In the genomic region with DNA sequence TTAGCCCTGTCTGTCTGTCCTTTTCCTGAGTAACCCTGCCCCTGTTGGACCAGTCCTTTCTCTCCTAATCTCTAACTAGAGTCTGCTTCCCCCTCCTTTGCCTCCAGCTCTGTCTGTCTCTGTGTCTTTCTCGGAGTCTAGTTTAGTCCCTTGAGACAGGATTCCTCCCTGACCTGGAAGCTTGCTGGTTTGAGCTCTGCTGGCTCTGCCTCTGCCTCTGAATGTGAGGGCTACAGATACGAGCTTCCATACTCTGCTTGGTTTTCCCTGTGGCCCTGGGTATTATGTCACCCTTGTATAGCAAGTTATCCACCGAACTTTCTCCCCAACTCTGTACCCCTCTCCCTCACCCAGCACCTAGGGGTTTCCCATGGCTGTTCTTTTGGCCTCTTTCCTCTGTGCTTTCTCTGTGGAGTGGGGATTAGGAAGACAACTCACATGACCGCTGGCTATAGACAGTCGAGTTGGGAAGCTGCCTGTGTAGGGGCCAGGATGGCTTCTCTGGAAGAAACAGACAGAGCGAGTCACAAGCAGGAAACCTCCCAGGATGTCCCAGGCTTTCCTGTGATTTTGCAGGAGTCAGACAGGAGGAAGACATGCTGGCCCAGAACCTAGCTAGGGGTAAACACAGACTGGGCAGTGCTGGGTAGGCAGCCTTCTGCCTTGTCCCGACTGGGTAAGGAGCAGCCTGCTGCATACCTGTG, we compare ENCODE assay signal across 12 mouse cellular contexts. TPM values are rescaled to one million over a fixed set of nuclear protein-coding genes. Genes with fewer than 3 reads are reported as not detected.
DNase-seq lines count a peak whose midpoint lies in the region; ATAC-seq lines count a peak whose summit lies in the region.
"Had no signal": no experiment of that assay in that cellular context is flagged by ENCODE, and none has a peak within 500 bp of the region (broad histone marks: within the 10 kb centered on the region; RNA-seq: fewer than 3 reads in every experiment).

No protein-coding gene starts in this region.

- H3K4me1 ChIP-seq in hindbrain, embryonic 10.5 days (replicated peaks): peaks cover 47% of the 10 kb centered on the region
- H3K4me1 ChIP-seq in hindbrain, embryonic 14.5 days (replicated peaks; ENCODE audit: control insufficient read depth, insufficient read depth, low read length): peaks cover 18% of the 10 kb centered on the region

- intact Hi-C loops in heart, postnatal 25 days (cut with DNase I): no loop called here

- H3K27ac ChIP-seq in hindbrain, embryonic 10.5 days: no peak overlapping the region; the same call in 1 of the 2 replicates
- no peak overlapping the region for H3K27ac ChIP-seq in hindbrain, embryonic 14.5 days
- H3K27ac ChIP-seq: embryonic facial prominence, embryonic 12.5 days; hindbrain, embryonic 13.5 days; macrophage had no signal

- H3K36me3 ChIP-seq in hindbrain, embryonic 10.5 days: no peaks in the 10 kb centered on the region
- no peaks in the 10 kb centered on the region for H3K36me3 ChIP-seq in hindbrain, embryonic 14.5 days (replicated peaks; ENCODE audit: control insufficient read depth, insufficient read depth)
- H3K36me3 ChIP-seq: embryonic facial prominence, embryonic 12.5 days; hindbrain, embryonic 13.5 days had no signal

- WGBS in hindbrain, embryonic 10.5 days: 69% methylated on average over 7 of the region's 7 CpGs
- 72% methylated on average over 7 of the region's 7 CpGs for WGBS in hindbrain, embryonic 14.5 days

- H3K9ac ChIP-seq in hindbrain, embryonic 14.5 days: no peak overlapping the region
- H3K9ac ChIP-seq: embryonic facial prominence, embryonic 12.5 days; hindbrain, embryonic 13.5 days had no signal

- ATAC-seq in hindbrain, embryonic 14.5 days (ENCODE audit: low FRiP score): no peak

- no peaks in the 10 kb centered on the region for H3K9me3 ChIP-seq in hindbrain, embryonic 10.5 days
- no peaks in the 10 kb centered on the region for H3K9me3 ChIP-seq in hindbrain, embryonic 14.5 days (ENCODE audit: control insufficient read depth, low read length)
- H3K9me3 ChIP-seq: embryonic facial prominence, embryonic 12.5 days; hindbrain, embryonic 13.5 days had no signal

- DNase-seq in heart, adult 18-20 months: peak; percentile 33 to 40
- DNase-seq in heart, postnatal 25 days (ENCODE audit: low spot score): no peak
- peak; percentile 43 for DNase-seq in thymus, postnatal 4 days
- no peak for DNase-seq in thymus, postnatal 14 days
- peak; percentile 28 to 58 for DNase-seq in lung, adult 18-20 months
- DNase-seq in right cerebral cortex, postnatal 25 days: no peak
- DNase-seq in hindbrain, embryonic 10.5 days (ENCODE audit: low spot score): no peak
- DNase-seq in hindbrain, embryonic 14.5 days (ENCODE audit: low spot score): no peak

- H3K4me2 ChIP-seq in hindbrain, embryonic 14.5 days (replicated peaks): no peak overlapping the region
- H3K4me2 ChIP-seq: embryonic facial prominence, embryonic 12.5 days; hindbrain, embryonic 13.5 days had no signal

- H3K27me3 ChIP-seq in hindbrain, embryonic 10.5 days (ENCODE audit: insufficient read depth, poor library complexity, severe bottlenecking): no peaks in the 10 kb centered on the region
- no peaks in the 10 kb centered on the region for H3K27me3 ChIP-seq in hindbrain, embryonic 14.5 days (ENCODE audit: control insufficient read depth, insufficient read depth, low read length)
- H3K27me3 ChIP-seq: embryonic facial prominence, embryonic 12.5 days had no signal

- H3K4me3 ChIP-seq in hindbrain, embryonic 10.5 days: no peak overlapping the region
- no peak overlapping the region for H3K4me3 ChIP-seq in hindbrain, embryonic 14.5 days (replicated peaks; ENCODE audit: low read length)
- H3K4me3 ChIP-seq: embryonic facial prominence, embryonic 12.5 days; hindbrain, embryonic 13.5 days had no signal

RNA-seq across cellular contexts. Expression of gene Tapbpl, which starts 2.3 kb away (rescaled TPM):
- 1 to 10 TPM; 5.7 to 6.1 TPM for total RNA-seq in heart, adult 18-20 months (2021)
- 1 to 10 TPM; 4.1 to 5.0 TPM for total RNA-seq in heart, postnatal 25 days (2021)
- polyA plus RNA-seq in hindbrain, embryonic 10.5 days (2016; fragmentation: Nextera tagmentation; extraction: Ambion mirVana): 1.9 TPM in 2 replicates
- 4.7 and 5.3 TPM in 2 replicates for polyA plus RNA-seq in hindbrain, embryonic 14.5 days (2014; fragmentation: Nextera tagmentation; extraction: Ambion mirVana)

RNA-seq across cellular contexts. Expression of gene Cd27, which starts 2.8 kb away (rescaled TPM):
- 1 to 10 TPM in 1 of 2 experiments, not detected in 1; 1.7 TPM for total RNA-seq in heart, adult 18-20 months (2021)
- total RNA-seq in heart, postnatal 25 days (2021): under 1 TPM; 0.16 to 0.36 TPM
- polyA plus RNA-seq in hindbrain, embryonic 10.5 days (2016; fragmentation: Nextera tagmentation; extraction: Ambion mirVana): 1.2 TPM in 2 replicates
- 0.86 and 1.2 TPM in 2 replicates for polyA plus RNA-seq in hindbrain, embryonic 14.5 days (2014; fragmentation: Nextera tagmentation; extraction: Ambion mirVana)
- total RNA-seq: layer of hippocampus, postnatal 10 days had no signal
- polyA plus RNA-seq: macrophage had no signal

RNA-seq across cellular contexts. Expression of gene Vamp1, which starts 18.6 kb away (rescaled TPM):
- total RNA-seq in heart, adult 18-20 months (2021): 1 to 10 TPM; 5.0 to 7.8 TPM
- 1 to 10 TPM; 6.2 to 6.3 TPM for total RNA-seq in heart, postnatal 25 days (2021)
- 3.3 and 3.9 TPM in 2 replicates for polyA plus RNA-seq in hindbrain, embryonic 10.5 days (2016; fragmentation: Nextera tagmentation; extraction: Ambion mirVana)
- polyA plus RNA-seq in hindbrain, embryonic 14.5 days (2014; fragmentation: Nextera tagmentation; extraction: Ambion mirVana): 12.6 and 15.8 TPM in 2 replicates

RNA-seq across cellular contexts. Expression of gene Mrpl51, which starts 42.4 kb away (rescaled TPM):
- 100 to 1,000 TPM; 316 to 366 TPM for total RNA-seq in heart, adult 18-20 months (2021)
- 100 to 1,000 TPM; 308 to 324 TPM for total RNA-seq in heart, postnatal 25 days (2021)
- 206 and 213 TPM in 2 replicates for polyA plus RNA-seq in hindbrain, embryonic 10.5 days (2016; fragmentation: Nextera tagmentation; extraction: Ambion mirVana)
- 140 and 142 TPM in 2 replicates for polyA plus RNA-seq in hindbrain, embryonic 14.5 days (2014; fragmentation: Nextera tagmentation; extraction: Ambion mirVana)

RNA-seq across cellular contexts. Expression of gene Ncapd2, which starts 42.5 kb away (rescaled TPM):
- 10 to 100 TPM; 12.2 to 15.6 TPM for total RNA-seq in heart, adult 18-20 months (2021)
- 10 to 100 TPM; 21.9 to 26.8 TPM for total RNA-seq in heart, postnatal 25 days (2021)
- polyA plus RNA-seq in hindbrain, embryonic 10.5 days (2016; fragmentation: Nextera tagmentation; extraction: Ambion mirVana): 199 and 233 TPM in 2 replicates
- 40.1 and 40.7 TPM in 2 replicates for polyA plus RNA-seq in hindbrain, embryonic 14.5 days (2014; fragmentation: Nextera tagmentation; extraction: Ambion mirVana)

Comparison
In these comparisons a context has a peak if more than half of its experiments do, and no peak if none do; other contexts are left out.
1. DNase-seq: peak in heart, adult 18-20 months (2 of 2), thymus, postnatal 4 days (single experiment) and lung, adult 18-20 months (2 of 2); none in heart, postnatal 25 days (single experiment), thymus, postnatal 14 days (single experiment), right cerebral cortex, postnatal 25 days (single experiment), hindbrain, embryonic 10.5 days (single experiment) and hindbrain, embryonic 14.5 days (single experiment).